Mouse (Mus musculus) NIH3T3 (cell line): ENCODE measurements around the gene Ppp1r3f.

ENCODE experiments used
- DNase-seq: peaks from one replicate; pipeline ENCODE4 v3.0.0-alpha.2; 2012; ENCODE audit warnings: low read depth

The Ppp1r3f gene

DNA sequence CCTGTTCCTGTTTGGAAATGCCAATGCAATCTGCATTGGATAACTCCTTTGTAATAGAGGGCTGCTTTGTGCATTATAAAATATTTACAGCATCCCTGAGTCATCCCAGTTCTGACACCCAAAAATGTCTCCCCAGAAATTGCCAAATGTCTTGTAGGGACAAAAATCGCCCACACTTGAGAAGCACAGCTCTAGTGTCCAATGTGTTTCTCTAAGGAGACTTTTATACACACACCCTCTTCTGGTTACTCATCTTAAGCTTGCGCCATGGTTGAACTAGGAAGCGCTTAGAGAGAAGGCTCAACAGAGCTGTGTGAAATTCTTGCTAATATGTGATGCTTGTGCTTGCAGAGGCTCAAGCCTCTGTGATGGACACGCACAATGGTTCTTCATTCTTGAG, 20.6 kb downstream of the Ppp1r3f start:
- DNase-seq: no peak

DNA sequence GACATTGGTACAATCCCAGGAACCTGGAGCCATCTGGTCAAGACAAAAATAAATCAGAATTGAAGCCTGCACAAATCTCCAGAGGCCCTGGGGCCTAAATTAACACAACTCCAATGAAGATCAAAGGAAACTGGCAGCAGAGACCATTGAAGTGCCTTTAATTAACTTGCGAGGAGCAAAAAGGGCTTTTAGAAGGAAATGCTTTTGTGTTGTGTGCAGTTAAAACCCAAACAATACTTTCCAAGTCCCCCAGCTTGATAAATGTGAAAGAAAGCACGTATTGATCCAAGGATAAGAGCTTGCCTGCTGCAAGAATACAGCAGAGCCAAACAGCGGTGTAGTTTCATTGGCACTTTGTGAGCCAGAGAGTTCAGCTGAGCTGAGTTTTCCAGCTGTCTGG, 49.1 kb downstream of the Ppp1r3f start:
- DNase-seq: no peak
